In the genomic region with DNA sequence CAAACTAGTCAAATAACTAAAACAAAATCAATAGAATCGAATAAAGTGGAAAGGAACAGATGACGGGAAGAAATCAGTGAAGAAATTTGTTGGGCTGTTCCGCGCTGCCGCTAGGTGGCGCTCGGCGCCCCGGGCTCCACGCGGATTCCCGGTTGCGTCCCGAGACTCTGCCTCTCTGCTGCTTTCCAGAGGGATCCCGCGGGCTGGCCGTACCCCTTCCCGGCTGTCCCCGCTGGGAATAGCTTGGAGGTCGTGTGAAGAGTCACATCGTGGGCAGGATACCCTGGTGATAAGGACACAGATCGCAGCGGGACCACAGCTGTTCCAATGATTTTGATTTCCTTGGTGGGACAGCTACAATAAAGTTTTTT, we compare ENCODE assay signal across 9 mouse cellular contexts. TPM values are rescaled to one million over a fixed set of nuclear protein-coding genes. Genes with fewer than 3 reads are reported as not detected.
DNase-seq lines count a peak whose midpoint lies in the region; ATAC-seq and TF ChIP-seq lines count a peak whose summit lies in the region.
"Had no signal": no experiment of that assay in that cellular context is flagged by ENCODE, and none has a peak within 500 bp of the region (broad histone marks: within the 10 kb centered on the region; RNA-seq: fewer than 3 reads in every experiment).

No protein-coding gene starts in this region.

- no peak for ATAC-seq in Patski
- peak; percentile 70 for ATAC-seq in hindbrain, embryonic 13.5 days (ENCODE audit: low FRiP score)

- no peak overlapping the region for H3K9ac ChIP-seq in hindbrain, embryonic 13.5 days

- 2% methylated on average over 23 of the region's 23 CpGs for WGBS in hindbrain, embryonic 13.5 days

- no peaks in the 10 kb centered on the region for H3K9me3 ChIP-seq in hindbrain, embryonic 13.5 days

- intact Hi-C loops in left cerebral cortex, adult 2 months (cut with DNase I) = loop anchor here (5.0 kb wide), 1 partner anchor 166 kb away; no protein-coding TSS in a partner anchor

- no peak for DNase-seq in Patski (ENCODE audit: low read depth, low spot score)
- DNase-seq in cerebellum, adult 9-10 months = peak; percentile 43
- peak; percentile 43 to 55 for DNase-seq in frontal cortex, postnatal 36 days (ENCODE audit: low spot score in 2 of 2)
- peak; percentile 54 to 59 for DNase-seq in left cerebral cortex, adult 2 months (ENCODE audit: extremely low spot score in 1 of 2, low spot score in 2 of 2)
- DNase-seq in lung, postnatal 4 days = peak; percentile 80 to 81
- DNase-seq in right cerebral cortex, adult 2 months (ENCODE audit: low spot score in 2 of 2) = peak; percentile 56 to 67
- DNase-seq in yolk sac, embryonic 10.5 days (ENCODE audit: low spot score) = no peak

- peaks cover 13% of the 10 kb centered on the region for H3K4me1 ChIP-seq in hindbrain, embryonic 13.5 days (replicated peaks)

- no peaks in the 10 kb centered on the region for H3K27me3 ChIP-seq in Patski
- H3K27me3 ChIP-seq in hindbrain, embryonic 13.5 days = 0 out of 2 replicates have a peak, but pooled peaks cover 3% of the 10 kb centered on the region

- POLR2A ChIA-PET in Patski (lab: Charles Lee) = no interaction called here

- in situ Hi-C loops in Patski (cut with MboI; ENCODE audit: low pct_unique_long_range_greater_than_20kb) = loop anchor here (5.0 kb wide), 2 partner anchors 81 to 166 kb away; a partner anchor contains a TSS

- CTCF ChIA-PET in Patski (lab: Charles Lee) = interaction anchor here (0.7 to 2.5 kb wide), 10 partner anchors 9 to 177 kb away, joined by 3 to 15 read pairs (median 4); no protein-coding TSS in a partner anchor

- H3K27ac ChIP-seq in hindbrain, embryonic 13.5 days = no peak overlapping the region
- H3K27ac ChIP-seq in left cerebral cortex, adult 2 months = no peak overlapping the region

- peak overlapping the region; percentile 48 for H3K4me2 ChIP-seq in hindbrain, embryonic 13.5 days

- peak; percentile 97 for TF ChIP-seq CTCF in Patski (IDR thresholded peaks at IDR 0.05)
- TF ChIP-seq CTCF in left cerebral cortex, adult 2 months (IDR thresholded peaks at IDR 0.05) = peak; percentile 98

- peaks cover 29% of the 10 kb centered on the region for H3K36me3 ChIP-seq in hindbrain, embryonic 13.5 days

- H3K4me3 ChIP-seq in hindbrain, embryonic 13.5 days = peak overlapping the region; percentile 20
- H3K4me3 ChIP-seq in left cerebral cortex, adult 2 months = peak overlapping the region; percentile 16; the same call in 1 of the 2 replicates

RNA-seq across cellular contexts. Expression of a gene that starts 19.6 kb away (rescaled TPM):
- polyA plus RNA-seq in Patski (2021) = not detected
- polyA plus RNA-seq in hindbrain, embryonic 13.5 days (2015; fragmentation: Nextera tagmentation; extraction: Ambion mirVana) = 0.50 and 0.53 TPM in 2 replicates
- under 1 TPM; 0.72 to 0.84 TPM for total RNA-seq in left cerebral cortex, adult 2 months (2021)
- total RNA-seq: hematopoietic stem cell, adult 5-6 weeks had no signal

RNA-seq across cellular contexts. Expression of a gene that starts 56.2 kb away (rescaled TPM):
- polyA plus RNA-seq in Patski (2021) = 46.3 TPM
- polyA plus RNA-seq in hindbrain, embryonic 13.5 days (2015; fragmentation: Nextera tagmentation; extraction: Ambion mirVana) = 54.7 and 59.0 TPM in 2 replicates
- 10 to 100 TPM; 47.7 to 49.1 TPM for total RNA-seq in left cerebral cortex, adult 2 months (2021)

Comparison
In these comparisons a context has a peak if more than half of its experiments do, and no peak if none do; other contexts are left out.
1. DNase-seq: peak in cerebellum, adult 9-10 months (single experiment), frontal cortex, postnatal 36 days (2 of 2), left cerebral cortex, adult 2 months (2 of 2), lung, postnatal 4 days (2 of 2) and right cerebral cortex, adult 2 months (2 of 2); none in Patski (single experiment) and yolk sac, embryonic 10.5 days (single experiment).